Mouse (Mus musculus) heart, postnatal 36 days (tissue): ENCODE measurements around the gene Serpina16. TPM values are rescaled to one million over a fixed set of nuclear protein-coding genes. Genes with fewer than 3 reads are reported as not detected.
A peak's percentile ranks its signal among the peaks of the same experiment; 100 is the strongest.

ENCODE experiments used
- DNase-seq, 2 experiments: peaks; one replicate each; pipeline ENCODE4 v3.0.0; 2021 to 2022
- intact Hi-C: fragments of 180-260 bp; cut with DNase I; formaldehyde crosslinking; loops from one replicate; pipeline ENCODE4 v1.15.1; 2025
- total RNA-seq, 2 experiments: library from RNA; stranded (reverse); gene quantifications; 2 replicates each; pipeline ENCODE4 v1.2.3; 2021

Gene Serpina16
- total RNA-seq, 2 experiments from 2014 or later: not detected

- intact Hi-C loops: no loop called here
- DNase-seq: no peak
These were observed 16.8 kb downstream of the Serpina16 start for GRCm38 (mm10) chr12:103659171-103659570.

- intact Hi-C loops: no loop called here
- DNase-seq: no peak
These were observed 17.9 kb downstream of the Serpina16 start for GRCm38 (mm10) chr12:103657991-103658390.

- DNase-seq: no peak
- intact Hi-C loops: no loop called here
These were observed 18.9 kb downstream of the Serpina16 start, which contains the start of gene Serpina6 for GRCm38 (mm10) chr12:103656848-103657626. TSS of gene Serpina6 (minus strand) at chr12:103657212.

GRCm38 (mm10) chr12:103655123-103656044 lies 20.6 kb downstream of the Serpina16 start:
- no peak for DNase-seq

GRCm38 (mm10) chr12:103653836-103654235 lies 22.1 kb downstream of the Serpina16 start:
- no peak for DNase-seq
- intact Hi-C loops: no loop called here

More at GRCm38 (mm10) chr12:103655123-103656044, 20.6 kb downstream of the Serpina16 start:
- intact Hi-C loops: no loop called here

- intact Hi-C loops: no loop called here
These were observed 29.6 kb downstream of the Serpina16 start for GRCm38 (mm10) chr12:103646314-103646713.

GRCm38 (mm10) chr12:103644601-103645000 lies 31.3 kb downstream of the Serpina16 start:
- intact Hi-C loops: no loop called here
- DNase-seq: no peak

More at GRCm38 (mm10) chr12:103646314-103646713, 29.6 kb downstream of the Serpina16 start:
- no peak for DNase-seq

GRCm38 (mm10) chr12:103643818-103644217 lies 32.1 kb downstream of the Serpina16 start:
- intact Hi-C loops: loop anchor here (1.0 kb wide), 1 partner anchor 100 kb away; no protein-coding TSS in a partner anchor
- DNase-seq: no peak

GRCm38 (mm10) chr12:103643336-103643735 lies 32.6 kb downstream of the Serpina16 start:
- intact Hi-C loops: loop anchor here (1.0 kb wide), 1 partner anchor 99 kb away; no protein-coding TSS in a partner anchor
- peak; percentile 63 to 83 for DNase-seq

GRCm38 (mm10) chr12:103635846-103636245 lies 40.1 kb downstream of the Serpina16 start:
- intact Hi-C loops: no loop called here
- DNase-seq: no peak

- DNase-seq: no peak
- intact Hi-C loops: no loop called here
These were observed 41.5 kb downstream of the Serpina16 start for GRCm38 (mm10) chr12:103634430-103634829.

GRCm38 (mm10) chr12:103631203-103631612 lies 44.7 kb downstream of the Serpina16 start, which contains the start of gene Serpina10:
TSS of gene Serpina10 (minus strand) at chr12:103631444.
- intact Hi-C loops: no loop called here
- DNase-seq: no peak

Other genes starting within 250 kb of the Serpina16 start
- gene Ifi27, start 241.9 kb downstream of the Serpina16 start, total RNA-seq: 10 to 100 TPM; 64.1 to 65.7 TPM
- gene Ifi27l2a, start 232.5 kb downstream of the Serpina16 start, total RNA-seq: 10 to 100 TPM; 43.8 to 98.9 TPM
- gene Ifi27l2b, start 218.9 kb downstream of the Serpina16 start, total RNA-seq: not detected
- gene Ppp4r4, start 143.9 kb downstream of the Serpina16 start, total RNA-seq: under 1 TPM; 0.33 to 0.53 TPM
- gene Serpina10, start 44.7 kb downstream of the Serpina16 start, total RNA-seq: not detected
- gene Serpina6, start 18.9 kb downstream of the Serpina16 start, total RNA-seq: not detected
- not detected for gene Serpina1f, start 19.4 kb upstream of the Serpina16 start, total RNA-seq
- gene Serpina1d, start 97.5 kb upstream of the Serpina16 start, total RNA-seq: not detected
- under 1 TPM; 0.19 to 0.22 TPM for gene Serpina1b, start 154.2 kb upstream of the Serpina16 start, total RNA-seq
- gene Serpina1a, start 187.4 kb upstream of the Serpina16 start, total RNA-seq: not detected
- gene Serpina1c, start 228.7 kb upstream of the Serpina16 start, total RNA-seq: not detected